Mouse (Mus musculus) CD4-positive, CD25-positive, alpha-beta regulatory T cell, adult 2 months (primary cell): ENCODE data around the gene Dpp6.
"Not testable (repeated sequence)": the region's sequence is repeated elsewhere in the genome, so short reads cannot be mapped to it uniquely, and the experiment has no call there.

ENCODE experiments used
- DNase-seq: peaks from one replicate; pipeline ENCODE4 v3.0.0-alpha.2; 2012; ENCODE audit warnings: low read depth, low spot score

Gene Dpp6

DNA sequence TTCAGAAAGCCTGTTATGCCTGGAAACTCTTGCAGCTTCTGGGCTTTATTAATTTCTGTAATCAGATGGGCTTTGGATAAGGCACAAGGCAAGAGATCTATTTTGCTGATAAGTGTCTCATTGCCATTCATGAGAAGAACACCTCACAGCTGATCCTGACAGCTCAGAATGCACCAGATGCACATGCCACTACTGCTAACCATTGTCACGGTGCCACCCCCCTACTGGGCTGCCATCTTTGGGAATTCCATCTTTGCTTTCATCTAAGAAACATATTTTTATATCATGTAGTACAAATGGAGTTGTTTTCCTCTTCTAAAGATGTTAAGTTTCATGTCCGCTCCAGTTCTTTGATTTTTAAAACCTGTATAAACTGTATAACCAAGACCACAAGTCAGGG lies 664.7 kb downstream of the Dpp6 start:
- DNase-seq = no peak

DNA sequence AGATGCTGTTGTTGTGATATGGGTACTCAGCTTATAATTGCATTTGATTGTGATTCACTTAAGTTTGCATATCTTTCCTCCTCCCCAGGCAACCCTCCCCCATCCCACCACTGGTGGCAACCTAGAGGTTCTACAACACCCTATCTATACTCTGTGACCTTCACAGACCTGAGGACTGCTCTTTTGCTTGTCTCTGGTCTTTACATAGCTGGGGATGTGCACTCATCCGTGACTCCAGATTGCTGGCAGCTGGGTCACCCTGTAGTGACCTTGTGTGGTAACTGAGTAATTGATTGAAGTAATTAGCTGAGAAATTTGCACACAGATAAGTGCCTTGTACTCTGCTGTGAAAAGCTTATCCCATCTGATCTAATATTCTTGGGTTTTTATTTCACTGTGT lies 669.1 kb downstream of the Dpp6 start:
- DNase-seq = no peak

DNA sequence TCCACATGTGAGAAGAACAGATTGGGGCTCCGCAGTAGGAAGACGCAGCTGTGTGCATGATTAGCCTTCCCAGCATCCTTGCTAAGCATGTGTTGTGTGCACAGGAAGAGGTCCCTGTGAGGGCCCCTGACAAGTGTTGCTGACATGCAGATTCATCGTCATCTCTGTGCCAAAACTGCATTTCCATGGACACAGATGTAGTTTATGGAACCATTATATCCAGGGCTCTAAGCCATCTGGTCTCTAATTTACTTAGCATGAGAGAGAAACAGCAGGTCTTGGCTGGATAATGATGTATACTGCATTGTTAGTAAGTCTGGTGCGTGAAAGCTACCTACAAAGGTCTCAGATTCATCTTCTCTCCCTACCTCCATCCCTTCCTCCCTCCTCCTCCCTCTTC lies 673.9 kb downstream of the Dpp6 start:
- DNase-seq = no peak

DNA sequence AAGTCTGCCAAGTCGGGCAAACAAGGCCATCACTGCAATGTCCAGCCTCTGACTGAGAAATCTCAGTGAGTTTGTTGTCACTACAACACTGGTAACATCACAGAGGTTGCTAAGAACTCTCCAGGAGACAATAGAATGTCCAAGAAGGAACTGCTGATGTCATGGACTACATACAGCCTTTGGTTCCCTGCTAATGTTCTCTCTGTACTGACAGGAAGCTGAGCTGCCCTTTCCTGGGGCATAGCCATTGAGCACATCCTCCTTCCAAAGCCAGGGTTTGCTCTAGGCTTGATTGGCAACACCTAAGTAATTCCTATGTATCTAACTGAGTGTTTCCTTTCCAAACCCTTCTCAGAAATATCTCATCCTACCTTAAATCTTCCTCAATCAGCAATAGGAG lies 684.3 kb downstream of the Dpp6 start, which contains the start of gene Speer4b:
Speer4b (minus strand) TSS at position 101 of the 400 bp plus-strand sequence.
- not testable (repeated sequence) for DNase-seq

DNA sequence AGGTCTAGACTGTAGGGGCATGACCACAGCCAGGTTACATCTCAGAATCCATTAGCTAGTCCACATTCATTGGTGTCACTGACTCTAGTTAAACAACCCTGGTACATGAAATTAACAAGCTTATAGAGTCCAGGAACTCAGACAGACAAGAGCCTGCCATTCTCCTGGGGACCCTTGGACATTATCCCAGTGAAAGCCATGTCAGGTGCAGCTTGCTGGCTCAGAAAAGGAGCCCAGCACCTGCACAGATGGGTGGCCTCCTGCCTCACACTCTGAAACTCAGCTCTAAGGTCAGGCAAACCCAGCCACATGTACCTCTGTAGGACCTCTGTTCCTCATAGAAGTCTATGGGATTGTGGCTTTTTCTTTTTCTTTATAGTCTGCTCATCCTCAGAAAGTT lies 701.7 kb downstream of the Dpp6 start:
- DNase-seq = no peak

DNA sequence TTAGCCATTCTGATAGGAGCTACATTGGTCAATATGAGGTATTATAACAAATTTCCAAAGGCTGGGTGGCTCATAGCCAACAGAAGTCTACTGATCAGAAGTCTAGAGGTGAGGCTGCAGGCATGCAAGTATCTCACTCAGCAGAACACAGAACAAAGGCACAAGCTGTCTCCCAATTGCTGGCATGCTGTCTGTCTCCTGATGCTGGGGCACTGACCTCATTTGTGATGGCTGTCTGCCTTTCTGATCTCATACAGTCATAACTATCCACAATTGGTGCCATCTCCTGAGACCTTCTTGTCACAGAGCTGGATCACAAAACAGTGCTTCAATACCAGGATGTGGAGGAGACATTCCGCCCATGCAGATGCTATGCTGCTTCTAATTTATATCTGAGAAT lies 709.9 kb downstream of the Dpp6 start:
- no peak for DNase-seq

DNA sequence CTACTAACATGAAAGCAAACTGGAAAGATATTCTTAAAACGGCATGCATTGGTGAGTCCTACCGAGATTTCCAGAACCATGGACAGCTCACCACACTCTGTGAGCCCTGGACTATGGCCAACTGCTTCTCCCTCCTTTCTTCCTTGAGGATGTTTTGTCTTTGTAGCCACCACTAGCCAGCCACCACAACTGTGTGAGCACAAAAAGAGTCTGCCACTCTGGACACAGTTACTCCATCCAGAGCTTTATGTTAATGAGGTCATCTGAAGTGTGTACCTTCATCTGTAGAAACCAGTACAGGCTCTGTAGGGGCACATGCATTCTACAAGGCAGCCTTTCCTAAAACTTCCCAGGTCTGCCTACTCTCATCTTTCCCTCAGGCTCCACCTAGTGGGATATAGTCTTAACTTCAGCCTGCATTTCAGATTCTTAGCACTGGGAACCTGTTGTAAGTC lies 727.8 kb downstream of the Dpp6 start:
- no peak for DNase-seq

DNA sequence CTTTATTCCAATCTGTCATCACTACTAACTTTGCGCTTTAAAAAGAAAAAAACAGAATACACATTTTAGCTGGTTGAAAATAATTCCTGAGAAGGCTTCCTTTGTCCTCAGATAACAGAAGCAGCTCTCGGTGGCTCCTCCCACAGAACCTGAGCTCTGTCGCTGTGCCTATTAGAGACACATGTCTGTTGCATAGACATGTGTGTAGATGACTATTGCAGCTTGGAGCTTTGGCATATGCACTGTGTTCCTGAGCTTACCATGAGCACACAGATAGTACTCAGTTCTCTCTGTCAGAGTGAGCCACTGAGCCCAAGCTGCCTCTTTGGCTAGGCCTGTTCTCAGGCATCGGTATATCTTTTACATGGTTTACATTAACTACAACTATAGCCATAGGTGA lies 732.3 kb downstream of the Dpp6 start:
- no peak for DNase-seq

DNA sequence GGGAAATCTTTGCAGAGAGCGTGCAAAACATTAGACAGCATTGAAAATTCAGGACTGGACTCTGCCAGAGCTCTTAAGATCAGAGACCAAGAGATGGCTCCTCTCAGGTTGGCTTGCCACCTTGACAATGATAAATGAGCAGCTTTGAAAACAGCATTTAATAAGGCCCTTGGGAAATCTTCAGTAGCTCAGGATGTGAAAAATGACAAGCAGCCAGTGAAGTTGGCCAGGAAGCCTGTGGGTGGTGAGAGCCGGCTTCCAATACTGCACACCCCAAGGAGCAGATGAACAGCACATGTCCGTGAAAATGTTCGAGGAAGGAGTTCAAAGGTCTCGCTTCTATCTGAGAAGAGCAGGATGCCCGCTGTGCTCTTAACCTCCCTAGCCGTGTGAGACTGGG lies 748.7 kb downstream of the Dpp6 start:
- DNase-seq = no peak

DNA sequence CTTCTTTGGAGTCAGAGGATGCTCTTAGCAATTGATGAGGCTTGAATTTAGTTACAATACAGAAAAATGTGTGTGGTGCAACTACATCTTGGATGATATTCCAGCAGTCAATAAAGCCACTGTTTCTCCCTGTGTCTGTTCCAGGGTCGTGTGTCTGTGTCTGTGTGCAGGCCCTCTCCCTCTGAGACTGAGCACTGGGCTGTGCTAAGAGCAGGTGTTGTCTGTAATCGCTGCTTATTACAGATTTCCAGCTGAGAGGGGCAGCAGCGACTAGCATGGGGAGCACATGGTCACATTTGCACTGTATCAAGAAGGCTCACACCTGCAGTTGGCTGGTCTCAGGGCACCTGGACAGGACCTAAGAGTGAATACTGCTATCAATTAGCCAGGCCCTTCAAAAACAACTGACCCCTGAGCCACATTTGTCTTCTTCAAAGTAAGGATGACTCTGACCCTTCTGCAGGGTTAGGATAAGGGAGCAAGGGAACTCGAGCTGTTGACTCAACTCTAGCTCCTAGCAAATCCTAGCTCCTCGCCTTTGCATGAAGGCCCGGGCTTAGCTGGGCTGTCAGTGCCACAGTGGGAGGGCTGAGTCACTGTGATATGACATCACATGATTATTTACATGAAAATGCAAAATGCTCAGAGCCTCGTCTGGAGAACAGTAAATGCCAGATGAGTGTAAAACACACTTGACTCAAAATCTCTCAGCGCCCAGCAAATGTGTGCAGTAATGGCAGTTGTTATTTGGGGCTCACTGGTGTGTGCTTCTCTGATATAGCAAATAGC lies 771.2 kb downstream of the Dpp6 start:
- no peak for DNase-seq

DNA sequence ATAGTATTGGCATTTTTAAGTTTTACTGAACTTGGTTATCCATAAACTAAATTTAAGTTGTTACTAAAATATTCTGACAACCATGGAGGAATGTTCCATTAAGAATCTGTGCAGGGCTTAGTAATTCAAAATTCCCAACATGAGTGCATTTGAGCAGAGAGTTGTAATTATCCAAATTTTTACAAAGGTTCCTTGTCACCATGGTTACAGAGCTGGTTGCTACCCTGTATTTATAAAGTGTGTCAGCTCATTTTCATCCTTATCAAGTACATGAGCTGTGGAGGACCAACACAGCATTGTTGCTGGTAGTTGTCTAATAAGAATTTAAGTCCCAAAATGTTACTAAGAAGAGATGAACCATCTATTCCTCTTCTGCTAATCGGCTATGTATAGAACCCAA lies 787.1 kb downstream of the Dpp6 start:
- no peak for DNase-seq

DNA sequence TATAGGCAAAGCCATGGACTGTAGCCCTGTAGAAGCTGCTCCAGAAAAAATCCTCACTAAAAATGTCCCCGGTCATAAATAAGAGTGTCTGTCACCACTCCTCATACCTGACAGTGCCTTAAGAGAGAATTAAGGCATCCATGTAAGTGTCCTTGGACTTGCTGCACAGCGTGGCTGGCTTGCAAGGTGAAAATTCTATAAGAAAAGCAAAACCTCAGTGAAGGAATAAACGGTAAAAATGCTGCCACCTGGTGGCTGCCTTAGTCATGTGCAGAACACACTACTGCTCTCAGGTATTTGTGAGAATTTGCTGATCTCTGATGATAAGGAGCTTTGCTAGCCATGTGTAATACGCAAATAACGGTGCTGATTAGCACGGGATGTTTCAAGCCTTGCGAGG lies 798.8 kb downstream of the Dpp6 start:
- peak; percentile 20 for DNase-seq

DNA sequence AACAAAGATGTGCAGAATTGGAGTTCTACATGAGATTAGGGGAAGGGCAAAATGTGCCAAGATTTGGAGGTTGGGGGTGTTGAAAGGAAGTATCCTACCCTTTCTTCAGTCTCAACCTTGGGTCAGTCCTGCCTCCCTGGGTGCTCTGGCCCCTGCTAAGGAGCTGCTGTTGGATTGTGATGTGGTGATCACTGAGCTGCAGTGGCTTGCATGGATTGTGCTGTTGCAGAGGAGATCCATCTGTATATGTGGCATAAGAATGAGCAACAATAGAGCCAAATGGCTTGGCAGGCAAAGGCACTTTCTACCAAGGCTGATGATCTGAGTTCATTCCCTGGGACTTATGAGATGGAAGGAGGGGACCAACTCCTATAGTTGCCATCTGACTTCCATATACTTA lies 804.8 kb downstream of the Dpp6 start:
- DNase-seq = no peak

DNA sequence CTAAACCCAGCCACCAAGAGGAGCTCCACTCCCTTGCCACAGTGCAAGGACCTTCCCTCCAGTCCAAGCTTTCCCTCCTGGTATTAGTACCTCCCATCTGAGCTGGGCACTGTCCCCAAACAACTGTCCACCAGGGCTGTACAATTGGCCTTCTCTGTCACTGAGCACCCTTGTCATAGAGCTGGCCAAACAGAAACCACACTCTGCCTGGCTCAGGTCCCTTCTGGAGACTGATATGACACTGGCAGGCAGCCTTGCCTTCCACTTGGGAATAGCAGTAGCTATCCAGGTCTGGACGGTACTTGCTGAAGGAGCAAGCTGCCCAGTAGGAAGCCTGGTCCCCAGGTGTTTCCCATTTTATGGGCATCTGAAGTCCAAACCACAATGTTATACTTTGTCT lies 806.9 kb downstream of the Dpp6 start:
- no peak for DNase-seq

DNA sequence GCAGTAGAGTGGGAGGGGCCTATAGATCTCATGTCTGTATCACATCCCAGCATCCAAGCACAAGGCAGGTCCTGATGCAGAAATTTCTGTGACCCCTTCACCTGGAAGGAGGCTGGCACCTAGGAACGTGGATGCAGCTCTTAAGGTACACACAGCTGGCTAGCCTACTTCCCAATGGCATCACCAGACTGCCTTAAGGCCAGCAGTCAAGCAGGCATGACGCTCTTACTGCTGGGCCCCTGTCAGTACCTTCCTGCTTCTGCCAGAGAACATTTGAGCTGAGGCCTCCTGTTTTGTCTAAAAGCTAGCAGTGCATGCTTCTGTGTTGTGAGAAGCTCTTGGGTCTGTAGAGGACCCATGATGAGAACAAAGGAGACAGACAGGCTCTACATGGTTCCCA lies 815.1 kb downstream of the Dpp6 start:
- DNase-seq = no peak

DNA sequence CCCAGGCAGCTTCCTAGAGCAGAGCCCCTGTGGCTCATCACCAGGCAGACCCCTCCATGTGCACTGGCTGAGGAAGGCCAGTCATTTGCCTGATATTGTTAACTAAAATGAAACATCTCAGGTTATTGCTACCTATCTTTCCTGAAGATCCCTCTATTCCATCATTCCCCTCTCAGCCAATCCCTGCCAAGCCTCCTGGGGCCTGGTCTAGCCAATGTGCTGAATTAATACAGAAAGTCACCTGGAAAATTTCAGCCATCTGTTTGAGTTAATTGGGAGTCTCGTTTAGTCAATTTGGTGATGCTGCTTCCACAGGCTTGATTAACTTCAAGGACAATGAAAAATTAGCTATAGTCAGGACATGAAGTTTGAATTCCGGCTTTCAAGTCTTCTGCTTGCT lies 818.9 kb downstream of the Dpp6 start:
- DNase-seq = no peak

DNA sequence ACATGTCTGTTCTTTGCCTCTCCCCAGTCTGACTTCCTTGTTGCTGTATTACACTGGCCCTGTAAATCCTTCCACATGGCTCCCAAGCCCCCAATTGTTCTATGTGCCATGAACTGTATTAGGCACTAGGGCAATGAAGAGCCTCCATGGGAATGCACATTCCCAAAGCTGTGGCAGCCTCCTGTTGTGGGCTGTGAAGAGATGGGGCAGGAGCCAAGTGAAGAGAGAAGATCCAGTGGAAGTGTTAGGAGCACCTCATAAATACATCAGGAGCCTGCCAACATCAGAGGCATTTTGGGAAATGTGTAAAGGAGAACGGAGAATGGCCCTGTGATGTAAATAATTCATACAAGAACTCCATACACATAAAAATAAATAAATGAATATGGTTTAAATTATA lies 824.9 kb downstream of the Dpp6 start:
- no peak for DNase-seq

DNA sequence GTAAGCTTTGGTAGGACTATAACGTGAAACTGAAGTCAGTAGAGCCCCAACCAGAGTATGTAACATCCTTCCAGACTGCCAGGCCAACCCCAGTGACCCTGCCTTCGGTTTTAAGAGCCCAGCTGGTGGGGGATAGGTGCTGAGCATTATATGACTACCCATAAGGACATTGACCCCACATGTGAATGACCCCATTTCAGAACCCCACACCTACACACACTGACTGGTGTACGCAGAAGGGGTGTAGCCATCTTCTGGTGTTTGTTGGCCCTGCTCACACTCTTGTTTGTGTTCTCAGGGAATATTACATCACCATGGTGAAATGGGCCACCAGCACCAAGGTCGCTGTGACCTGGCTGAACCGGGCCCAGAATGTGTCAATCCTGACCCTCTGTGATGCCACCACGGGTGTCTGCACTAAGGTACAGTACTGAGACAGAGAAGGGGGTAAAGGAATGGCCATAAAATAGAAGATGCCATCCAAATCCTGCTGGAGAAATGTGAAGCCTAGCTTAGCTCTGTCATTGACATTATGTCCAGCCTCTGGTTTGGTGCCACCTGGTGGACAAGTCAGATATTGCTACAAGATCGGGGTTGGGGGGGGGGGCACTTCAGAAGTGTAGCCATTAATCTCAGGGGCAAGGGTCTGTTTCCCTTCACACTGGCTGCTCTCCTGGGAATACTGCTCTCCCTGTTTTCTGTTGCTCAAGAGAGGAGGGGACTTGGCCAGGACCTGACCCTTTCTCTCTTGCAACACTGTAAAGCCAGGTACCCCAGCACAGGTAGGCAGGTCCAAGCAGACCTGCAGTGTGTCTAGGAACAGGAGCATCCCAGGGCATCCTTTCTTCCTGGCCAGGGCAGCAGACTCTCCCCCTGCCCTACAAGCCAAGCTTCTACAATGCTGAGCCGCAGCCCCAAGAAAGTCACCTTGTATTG lies 835.1 kb downstream of the Dpp6 start:
- peak; percentile 38 for DNase-seq

DNA sequence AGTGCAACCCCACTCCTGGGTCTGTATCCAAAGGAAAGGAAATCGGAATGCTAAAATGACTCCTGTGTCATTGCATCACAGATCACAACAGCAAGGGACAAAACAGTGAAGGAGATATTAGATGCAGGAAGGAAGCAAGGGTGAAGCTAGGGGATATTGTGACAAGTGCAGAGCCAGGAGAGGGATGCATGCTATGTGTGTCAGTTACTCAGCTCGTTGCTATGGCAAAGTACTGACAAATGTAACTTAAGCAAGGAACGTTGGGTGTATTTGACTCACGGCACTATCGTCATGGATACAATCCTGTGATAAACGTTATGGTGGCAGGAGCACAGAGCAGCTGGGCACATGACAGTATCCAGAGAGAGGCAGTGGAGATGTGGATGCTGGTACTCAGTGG lies 839.1 kb downstream of the Dpp6 start:
- no peak for DNase-seq

DNA sequence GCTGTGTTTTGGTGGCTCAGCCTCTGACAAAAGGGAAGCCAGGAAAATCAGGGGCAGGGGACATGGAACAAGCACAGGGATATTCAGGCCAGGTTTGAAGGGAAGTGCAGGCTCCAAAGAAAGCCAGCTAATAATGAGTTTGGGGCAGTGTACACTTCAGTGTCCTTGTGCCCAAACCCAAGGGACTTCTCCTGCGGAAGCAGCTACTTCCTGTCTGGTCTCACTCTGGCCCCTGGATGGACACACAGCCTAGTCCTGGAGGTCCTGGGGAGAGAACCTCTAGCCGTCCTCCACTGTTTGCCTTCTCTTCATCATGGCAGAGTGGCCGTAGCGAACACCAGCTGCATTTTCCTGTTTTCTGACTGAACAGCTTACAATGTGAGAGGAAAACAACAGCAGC lies 840.7 kb downstream of the Dpp6 start:
- no peak for DNase-seq

DNA sequence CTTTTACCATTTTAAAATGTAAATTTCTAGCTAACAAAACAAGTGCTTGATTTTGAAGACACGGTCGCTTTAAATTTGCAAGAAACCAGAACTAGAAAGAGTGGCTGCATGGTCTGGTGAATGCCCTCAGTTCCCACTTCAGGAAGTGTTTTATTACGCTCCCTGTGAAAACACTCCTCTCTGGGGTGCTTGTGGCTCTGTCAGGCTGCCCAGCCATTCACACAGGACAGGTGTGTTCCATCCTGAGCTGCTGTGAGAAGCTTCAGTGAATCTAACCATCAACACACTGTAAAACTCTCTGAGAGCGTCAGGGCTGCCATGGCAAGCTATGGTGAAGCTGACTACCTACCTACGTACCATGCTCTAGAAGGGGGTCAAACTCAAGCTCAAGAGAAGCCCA lies 841.2 kb downstream of the Dpp6 start:
- no peak for DNase-seq

DNA sequence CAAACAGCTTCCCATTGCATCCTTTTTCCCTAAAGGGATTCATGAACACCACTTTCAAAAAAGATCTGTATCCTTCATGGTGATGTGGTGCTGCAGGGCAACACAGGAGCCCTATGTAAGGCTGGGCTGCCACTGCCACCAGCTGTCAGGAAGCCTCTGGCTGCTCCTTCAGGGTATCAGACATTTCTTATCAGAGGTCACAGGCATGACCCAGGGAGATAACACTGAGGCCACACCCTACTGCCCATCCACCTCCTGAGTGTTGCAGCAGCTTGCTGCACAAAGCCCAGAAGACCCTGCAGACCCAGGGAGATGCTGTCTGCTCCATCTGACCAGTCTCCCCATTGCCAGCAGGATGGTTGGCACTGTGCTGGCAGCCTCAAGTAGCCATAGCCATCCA lies 841.6 kb downstream of the Dpp6 start:
- DNase-seq = no peak

DNA sequence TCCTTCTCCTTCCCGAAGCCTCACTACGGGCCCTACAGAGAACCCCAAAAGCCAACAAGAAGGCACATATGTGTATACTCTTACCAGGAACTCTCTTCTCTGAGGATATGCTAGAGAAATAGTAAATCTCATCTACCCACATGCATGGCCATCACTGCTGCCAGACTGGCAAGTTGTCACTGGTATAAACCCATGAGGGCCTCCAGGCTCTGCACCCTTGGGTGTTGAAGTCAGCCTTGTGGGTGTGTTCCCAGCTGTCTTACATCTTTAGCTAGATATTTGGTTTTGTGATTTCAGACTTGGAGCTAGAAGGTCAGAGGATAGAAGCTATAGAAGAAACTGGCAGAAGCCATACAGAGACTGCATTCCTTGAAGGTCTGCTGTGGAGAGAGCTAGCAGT lies 842.0 kb downstream of the Dpp6 start:
- DNase-seq = no peak
